Mouse (Mus musculus): ENCODE results near the gene Trip10.

Gene Trip10

DNA sequence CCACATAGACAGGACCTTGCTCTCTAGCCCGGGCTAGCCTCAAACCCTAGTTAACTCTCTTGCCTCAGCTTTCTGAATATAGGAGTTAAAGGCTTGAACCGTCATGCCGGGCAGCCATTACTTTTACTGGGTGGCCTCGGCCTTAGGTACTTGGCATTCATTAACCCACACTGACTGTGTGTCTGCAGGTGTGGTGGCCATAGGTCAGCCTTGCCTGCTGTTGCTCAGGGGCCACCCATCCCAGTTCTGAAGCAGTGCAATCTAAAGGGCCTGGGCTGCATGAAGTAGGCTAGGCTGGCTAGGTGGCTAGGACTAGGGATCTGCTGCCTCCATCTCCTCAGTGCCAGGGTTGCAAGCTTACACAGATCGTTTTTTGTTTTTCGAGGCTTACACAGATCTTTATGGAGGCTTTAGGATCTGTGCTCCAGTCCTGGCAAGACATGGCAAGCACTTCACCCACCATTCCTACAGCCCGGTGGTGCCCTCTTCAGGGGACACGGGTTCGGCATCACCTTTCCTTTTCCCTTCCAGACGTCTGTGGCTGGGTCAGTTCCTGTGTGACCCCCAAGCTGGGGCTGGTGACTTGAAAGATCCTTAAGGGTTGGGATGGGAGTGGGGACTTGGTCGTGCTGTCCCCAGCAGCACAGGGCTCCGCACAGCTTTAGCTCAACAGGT lies 14.9 kb upstream of the Trip10 start:
- no peak for DNase-seq (ENCODE audit: low spot score in 2 of 2)

GRCm38 (mm10) chr17:57235803-57236202 lies 13.5 kb upstream of the Trip10 start:
- no peak for DNase-seq (ENCODE audit: low spot score in 2 of 2)

GRCm38 (mm10) chr17:57237181-57237580 lies 12.1 kb upstream of the Trip10 start:
- no peak for DNase-seq (ENCODE audit: low spot score in 2 of 2)

DNA sequence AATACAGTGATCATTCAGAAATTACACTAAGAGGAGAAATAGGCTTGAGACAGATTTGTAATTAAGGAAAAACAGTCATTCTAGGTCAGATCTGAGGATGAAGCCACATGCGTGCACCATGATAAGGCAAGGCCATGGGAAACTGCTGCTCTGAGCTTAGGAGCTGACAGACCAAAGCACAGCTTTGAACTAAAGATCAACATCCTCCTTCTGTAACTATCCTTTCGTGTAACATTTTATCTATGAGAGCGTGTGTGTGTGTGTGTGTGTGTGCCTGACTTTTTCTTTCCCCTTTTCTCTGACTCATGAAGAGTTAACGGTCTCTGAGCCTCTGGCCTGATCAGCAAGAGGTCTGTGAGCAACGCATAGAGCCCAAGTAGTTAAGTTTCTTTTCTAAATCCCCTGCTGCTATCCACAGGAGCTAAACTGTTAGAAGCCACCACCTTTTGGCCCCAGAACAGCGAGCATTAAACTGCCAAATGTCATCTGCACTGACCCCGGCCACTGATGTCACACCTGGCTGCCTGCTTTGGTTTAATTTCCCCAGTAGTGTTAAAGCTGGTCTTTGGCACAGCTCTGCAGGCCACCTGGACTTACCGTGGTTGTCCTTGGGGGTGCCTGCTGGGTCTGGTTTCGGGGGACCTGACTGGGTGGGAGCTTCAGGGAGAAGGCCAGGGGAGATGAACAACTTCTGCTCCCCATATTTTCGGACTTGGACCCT lies 5.4 kb upstream of the Trip10 start:
- no peak for DNase-seq (ENCODE audit: low spot score in 2 of 2)

- no peak for DNase-seq (ENCODE audit: low spot score in 2 of 2)
Observed at GRCm38 (mm10) chr17:57245311-57245929, 3.8 kb upstream of the Trip10 start.

DNA sequence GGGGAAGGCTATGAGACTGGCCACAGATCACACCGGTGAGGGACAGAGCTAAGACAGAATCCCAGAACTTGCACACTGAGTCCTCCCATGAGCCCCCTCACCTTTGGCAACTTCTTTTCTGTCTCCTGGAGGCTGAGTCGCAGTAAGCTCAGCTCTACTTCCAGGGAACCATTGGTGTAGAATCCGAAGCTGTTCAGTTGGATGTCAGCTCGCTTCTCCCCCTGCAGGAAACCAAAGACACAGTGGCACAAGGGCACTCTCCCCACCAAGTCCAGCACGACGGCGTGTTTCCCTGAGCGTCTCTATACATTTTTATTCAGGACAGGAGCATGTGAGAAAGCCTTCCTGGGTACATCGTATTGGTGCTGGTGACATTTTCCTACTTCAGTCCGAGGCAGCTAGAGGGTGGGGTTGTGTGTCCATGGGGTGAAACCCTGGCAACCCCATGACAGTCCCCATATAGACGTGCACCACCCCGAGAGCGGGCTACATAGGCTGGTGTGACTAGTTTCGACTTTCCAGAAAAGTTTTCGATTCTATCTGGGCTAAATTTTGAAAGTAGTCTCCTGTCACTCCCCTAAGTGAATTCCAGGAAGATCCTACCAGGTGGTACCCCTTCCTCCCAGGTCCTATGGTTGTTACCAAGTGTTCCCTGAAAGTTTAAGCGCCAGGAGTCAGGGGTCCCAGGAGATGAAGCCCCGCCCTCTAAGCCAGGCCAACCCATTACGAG lies 2.4 kb upstream of the Trip10 start:
- no peak for DNase-seq (ENCODE audit: low spot score in 2 of 2)

- DNase-seq (ENCODE audit: low spot score in 2 of 2), result peak; percentile 88 to 92
Observed at GRCm38 (mm10) chr17:57247393-57248200, 1.7 kb upstream of the Trip10 start.

- DNase-seq (ENCODE audit: low spot score in 2 of 2), result peak; percentile 75 to 83
Observed at GRCm38 (mm10) chr17:57248201-57248699, 1.0 kb upstream of the Trip10 start, which contains the start of gene Gpr108. Gene Gpr108, minus strand, starts transcription at chr17:57248446.

- DNase-seq (ENCODE audit: low spot score in 2 of 2), result no peak
Observed at GRCm38 (mm10) chr17:57248771-57249170, 484 bp upstream of the Trip10 start.

DNA sequence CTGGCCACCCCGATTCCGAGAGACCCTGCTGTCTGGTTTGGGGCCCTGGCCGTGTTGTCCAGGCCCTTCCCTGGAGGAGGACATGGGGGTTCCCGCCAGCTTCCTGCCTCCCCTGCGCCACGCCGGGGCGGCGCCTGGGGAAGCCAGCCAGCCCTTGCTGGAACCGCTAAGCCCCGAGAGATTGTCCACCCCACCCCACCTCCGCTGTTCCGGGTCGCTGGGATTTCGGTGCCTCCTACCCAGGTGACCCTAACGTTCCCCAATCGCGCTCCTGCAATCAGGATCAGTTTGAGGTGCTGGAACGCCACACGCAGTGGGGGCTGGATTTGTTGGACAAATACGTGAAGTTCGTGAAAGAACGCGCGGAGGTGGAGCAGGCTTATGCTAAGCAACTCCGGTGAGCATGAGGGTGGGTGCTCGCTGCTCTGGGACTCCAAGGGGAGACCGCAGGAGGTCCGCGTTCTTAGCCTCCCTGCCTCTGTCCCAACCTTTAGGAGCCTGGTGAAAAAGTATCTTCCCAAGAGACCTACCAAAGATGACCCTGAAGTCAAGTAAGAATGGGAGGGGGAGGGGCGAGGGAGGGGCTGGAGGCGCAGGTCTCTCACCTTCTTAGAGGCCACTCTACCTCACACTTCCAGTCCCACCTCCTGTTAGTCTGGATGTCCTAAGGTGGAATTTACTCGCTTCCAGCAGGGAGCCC lies 1.4 kb downstream of the Trip10 start:
- peak in 1 of 2 experiments; percentile 48 for DNase-seq (ENCODE audit: low spot score in 2 of 2)

- DNase-seq (ENCODE audit: low spot score in 2 of 2), result no peak
Observed at GRCm38 (mm10) chr17:57251431-57251830, 2.2 kb downstream of the Trip10 start.

DNA sequence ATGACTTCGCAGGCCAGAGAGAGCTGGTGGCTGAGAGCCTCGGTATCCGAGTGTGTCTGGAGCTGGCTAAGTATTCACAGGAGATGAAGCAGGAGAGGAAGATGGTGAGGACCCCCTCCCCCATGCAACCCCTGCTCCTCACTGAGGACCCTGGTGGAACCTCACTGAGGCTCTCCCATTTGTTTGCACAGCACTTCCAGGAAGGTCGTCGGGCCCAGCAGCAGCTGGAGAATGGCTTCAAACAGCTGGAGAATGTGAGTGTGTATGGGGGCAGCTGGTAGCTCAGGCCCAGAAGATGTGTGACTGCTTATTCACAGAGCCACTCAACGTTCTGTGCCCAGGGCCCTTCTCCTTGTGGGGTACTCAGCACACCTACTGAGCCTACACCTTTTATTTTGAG lies 4.1 kb downstream of the Trip10 start:
- no peak for DNase-seq (ENCODE audit: low spot score in 2 of 2)

DNA sequence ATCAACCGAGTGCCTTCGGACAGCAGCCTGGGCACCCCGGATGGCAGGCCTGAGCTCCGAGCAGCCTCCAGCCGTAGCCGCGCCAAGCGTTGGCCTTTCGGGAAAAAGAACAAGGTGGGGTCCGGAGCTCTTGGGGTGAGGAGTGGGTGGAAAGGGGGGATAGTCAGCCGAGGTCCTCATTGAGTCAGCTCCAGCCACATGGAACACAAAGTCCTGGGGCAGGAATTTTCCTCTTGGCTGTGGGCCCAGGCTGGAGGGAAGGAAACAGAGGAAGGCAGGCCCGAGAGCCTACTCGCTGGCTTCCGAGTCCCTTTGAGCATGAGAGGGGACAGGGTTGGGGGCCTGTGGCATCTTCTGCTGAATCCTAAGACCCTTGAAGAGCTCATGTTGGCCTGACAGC lies 6.1 kb downstream of the Trip10 start:
- no peak for DNase-seq (ENCODE audit: low spot score in 2 of 2)

GRCm38 (mm10) chr17:57256921-57257485 lies 7.7 kb downstream of the Trip10 start:
- no peak for DNase-seq (ENCODE audit: low spot score in 2 of 2)

GRCm38 (mm10) chr17:57258191-57258590 lies 8.9 kb downstream of the Trip10 start:
- no peak for DNase-seq (ENCODE audit: low spot score in 2 of 2)

DNA sequence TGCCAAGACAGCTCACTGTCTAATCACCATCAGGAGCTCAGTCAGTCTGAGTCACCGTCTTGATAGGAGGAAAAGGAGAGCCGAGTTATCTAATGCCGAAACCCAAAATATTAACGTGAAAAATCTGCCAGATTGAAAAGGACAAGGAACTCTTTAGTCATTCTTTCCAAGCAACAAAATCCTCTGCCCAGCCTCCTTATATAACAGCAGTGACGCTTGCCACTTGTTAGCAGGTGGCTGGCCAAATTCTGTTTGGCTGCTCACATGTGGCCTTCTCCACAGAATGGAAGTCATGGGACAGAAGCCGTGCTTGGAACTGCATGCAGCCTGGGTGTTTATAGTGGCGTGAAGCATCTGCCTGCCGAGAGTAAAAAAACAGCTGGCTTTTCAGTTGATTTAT lies 10.5 kb downstream of the Trip10 start:
- peak in 1 of 2 experiments; percentile 32 for DNase-seq (ENCODE audit: low spot score in 2 of 2)

- peak in 1 of 2 experiments; percentile 36 for DNase-seq (ENCODE audit: low spot score in 2 of 2)
Observed at GRCm38 (mm10) chr17:57260351-57260750, 11.1 kb downstream of the Trip10 start.

DNA sequence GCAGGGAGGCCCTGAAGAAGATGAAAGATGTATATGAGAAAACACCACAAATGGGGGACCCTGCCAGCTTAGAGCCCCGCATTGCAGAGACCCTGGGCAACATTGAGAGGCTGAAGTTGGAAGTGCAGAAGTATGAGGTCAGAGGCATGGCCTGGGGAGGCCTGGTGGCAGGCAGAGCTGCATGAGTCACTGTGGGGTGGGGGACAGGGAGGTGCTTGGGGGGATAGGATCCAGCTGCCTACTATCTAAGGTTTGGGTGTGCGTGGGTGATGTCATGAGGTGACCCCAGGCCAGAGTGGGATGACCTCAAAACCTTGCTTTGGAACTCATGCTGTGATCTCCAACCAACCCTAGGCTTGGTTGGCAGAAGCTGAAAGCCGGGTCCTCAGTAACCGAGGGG lies 12.0 kb downstream of the Trip10 start:
- peak in 1 of 2 experiments; percentile 57 for DNase-seq (ENCODE audit: low spot score in 2 of 2)

DNA sequence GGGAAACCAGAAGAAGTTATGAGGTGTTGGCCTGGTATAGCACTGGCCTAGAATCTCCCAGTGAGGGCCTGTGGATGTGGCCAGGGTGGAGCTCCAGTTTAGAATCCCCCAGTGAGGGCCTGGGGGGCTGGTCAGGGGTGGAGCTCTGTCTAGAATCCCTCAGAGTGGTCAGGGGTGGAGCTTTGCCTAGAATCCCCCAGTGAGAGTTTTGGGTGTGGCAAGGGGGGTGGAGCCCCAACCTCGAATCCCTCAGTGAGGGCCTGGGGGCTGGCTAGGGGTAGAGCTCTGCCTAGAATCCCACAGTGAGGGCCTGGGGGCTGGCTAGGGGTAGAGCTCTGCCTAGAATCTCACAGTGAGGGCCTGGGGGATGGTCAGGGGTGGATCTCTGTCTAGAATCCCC lies 12.5 kb downstream of the Trip10 start:
- no peak for DNase-seq (ENCODE audit: low spot score in 2 of 2)

GRCm38 (mm10) chr17:57262901-57263550 lies 13.8 kb downstream of the Trip10 start:
- peak in 1 of 2 experiments; percentile 53 for DNase-seq (ENCODE audit: low spot score in 2 of 2)

Measured in urinary bladder, postnatal 4 days (tissue).